Mouse (Mus musculus): ENCODE results near the gene 5330417C22Rik.
"Not testable (repeated sequence)": the region's sequence is repeated elsewhere in the genome, so short reads cannot be mapped to it uniquely, and the experiment has no call there.

DNA sequence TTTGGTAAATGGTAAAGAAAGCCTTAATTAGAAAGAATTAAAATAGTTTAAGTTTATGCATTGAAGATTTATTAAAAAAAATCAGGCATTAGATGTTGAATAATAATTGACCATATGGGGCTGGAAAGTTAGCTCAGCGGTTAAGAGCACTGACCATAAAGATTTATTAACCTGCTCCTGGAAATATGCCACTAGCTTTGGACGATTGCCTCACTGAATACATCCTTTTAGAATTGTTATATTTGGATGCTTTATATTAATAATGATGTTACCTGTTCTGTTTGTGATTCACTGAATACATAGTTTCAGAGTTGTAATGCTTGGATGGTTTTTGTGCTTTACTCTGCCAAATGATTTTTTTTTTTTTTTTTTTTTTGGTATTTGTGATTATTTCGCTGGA, 34.9 kb downstream of the 5330417C22Rik start:
- TF ChIP-seq CTCF (IDR thresholded peaks at IDR 0.05; ENCODE audit: control insufficient read depth, insufficient read depth, insufficient read length); USF1 (IDR thresholded peaks at IDR 0.05; ENCODE audit: low read depth); MAX (IDR thresholded peaks at IDR 0.05); MYOD1 (IDR thresholded peaks at IDR 0.05; ENCODE audit: control insufficient read depth, insufficient read length, low read depth); CEBPB (IDR thresholded peaks at IDR 0.05; ENCODE audit: low read depth); FOSL1 (IDR thresholded peaks at IDR 0.05; ENCODE audit: insufficient read depth, low read length, poor library complexity, severe bottlenecking); MYOG (IDR thresholded peaks at IDR 0.05; ENCODE audit: control insufficient read depth, extremely low read depth, insufficient read length): not testable (repeated sequence)
